Mouse (Mus musculus): ENCODE data around the gene Tmem62. TPM values are rescaled to one million over a fixed set of nuclear protein-coding genes. Genes with fewer than 3 reads are reported as not detected.
A peak's percentile ranks its signal among the peaks of the same experiment; 100 is the strongest.
"Not testable (repeated sequence)": the region's sequence is repeated elsewhere in the genome, so short reads cannot be mapped to it uniquely, and the experiment has no call there.

Gene Tmem62
- total RNA-seq, 2 experiments from 2014 or later = 10.6 to 23.8 TPM

GRCm38 (mm10) chr2:120991196-120991595 lies 14.4 kb downstream of the Tmem62 start:
- no peak for DNase-seq

GRCm38 (mm10) chr2:120996607-120997006 lies 19.8 kb downstream of the Tmem62 start:
- not testable (repeated sequence) for DNase-seq

- DNase-seq = no peak
Observed at GRCm38 (mm10) chr2:120998863-120999262, 22.0 kb downstream of the Tmem62 start.

- no peak for DNase-seq
Observed at GRCm38 (mm10) chr2:121003586-121003985, 26.8 kb downstream of the Tmem62 start.

GRCm38 (mm10) chr2:121004018-121004811 lies 27.4 kb downstream of the Tmem62 start:
- DNase-seq = no peak

GRCm38 (mm10) chr2:121006986-121007385 lies 30.2 kb downstream of the Tmem62 start:
- no peak for DNase-seq

- DNase-seq = peak; percentile 95 to 96
Observed at GRCm38 (mm10) chr2:121007925-121008663, 31.3 kb downstream of the Tmem62 start, which contains the start of gene Ccndbp1. Gene Ccndbp1 (plus strand): TSS chr2:121008403.

- DNase-seq = no peak
Observed at GRCm38 (mm10) chr2:121008664-121009007, 31.8 kb downstream of the Tmem62 start.

- no peak for DNase-seq
Observed at GRCm38 (mm10) chr2:121009071-121009677, 32.4 kb downstream of the Tmem62 start.

GRCm38 (mm10) chr2:121012676-121013075 lies 35.9 kb downstream of the Tmem62 start:
- DNase-seq = no peak

GRCm38 (mm10) chr2:121015507-121015906 lies 38.7 kb downstream of the Tmem62 start:
- DNase-seq = no peak

- no peak for DNase-seq
Observed at GRCm38 (mm10) chr2:121016226-121016625, 39.4 kb downstream of the Tmem62 start.

GRCm38 (mm10) chr2:121017151-121017550 lies 40.3 kb downstream of the Tmem62 start:
- DNase-seq = no peak

- DNase-seq = peak; percentile 30 to 34
Observed at GRCm38 (mm10) chr2:121022918-121023317, 46.1 kb downstream of the Tmem62 start.

- no peak for DNase-seq
Observed at GRCm38 (mm10) chr2:121036733-121037341, 60.0 kb downstream of the Tmem62 start, which contains the start of gene Epb42. Gene Epb42 (minus strand): TSS chr2:121037072.

- DNase-seq = not testable (repeated sequence)
Observed at GRCm38 (mm10) chr2:121038851-121039250, 62.0 kb downstream of the Tmem62 start.

- DNase-seq = no peak
Observed at GRCm38 (mm10) chr2:121039382-121039781, 62.6 kb downstream of the Tmem62 start.

GRCm38 (mm10) chr2:121041098-121041497 lies 64.3 kb downstream of the Tmem62 start:
- DNase-seq = peak; percentile 30 to 43

GRCm38 (mm10) chr2:121045653-121046052 lies 68.8 kb downstream of the Tmem62 start:
- DNase-seq = no peak

GRCm38 (mm10) chr2:121052176-121052575 lies 75.4 kb downstream of the Tmem62 start:
- DNase-seq = no peak

GRCm38 (mm10) chr2:121054060-121054459 lies 77.2 kb downstream of the Tmem62 start:
- no peak for DNase-seq

- no peak for DNase-seq
Observed at GRCm38 (mm10) chr2:121055915-121056314, 79.1 kb downstream of the Tmem62 start.

Data from adrenal gland, postnatal 36 days (tissue).